Mouse (Mus musculus) cerebellum, adult 11-12 months (tissue): ENCODE results near the gene Acsm5.
"Not testable (repeated sequence)": the region's sequence is repeated elsewhere in the genome, so short reads cannot be mapped to it uniquely, and the experiment has no call there.

Source experiments
- DNase-seq: peaks from one replicate; pipeline ENCODE4 v3.0.0; 2022

Gene Acsm5

DNA sequence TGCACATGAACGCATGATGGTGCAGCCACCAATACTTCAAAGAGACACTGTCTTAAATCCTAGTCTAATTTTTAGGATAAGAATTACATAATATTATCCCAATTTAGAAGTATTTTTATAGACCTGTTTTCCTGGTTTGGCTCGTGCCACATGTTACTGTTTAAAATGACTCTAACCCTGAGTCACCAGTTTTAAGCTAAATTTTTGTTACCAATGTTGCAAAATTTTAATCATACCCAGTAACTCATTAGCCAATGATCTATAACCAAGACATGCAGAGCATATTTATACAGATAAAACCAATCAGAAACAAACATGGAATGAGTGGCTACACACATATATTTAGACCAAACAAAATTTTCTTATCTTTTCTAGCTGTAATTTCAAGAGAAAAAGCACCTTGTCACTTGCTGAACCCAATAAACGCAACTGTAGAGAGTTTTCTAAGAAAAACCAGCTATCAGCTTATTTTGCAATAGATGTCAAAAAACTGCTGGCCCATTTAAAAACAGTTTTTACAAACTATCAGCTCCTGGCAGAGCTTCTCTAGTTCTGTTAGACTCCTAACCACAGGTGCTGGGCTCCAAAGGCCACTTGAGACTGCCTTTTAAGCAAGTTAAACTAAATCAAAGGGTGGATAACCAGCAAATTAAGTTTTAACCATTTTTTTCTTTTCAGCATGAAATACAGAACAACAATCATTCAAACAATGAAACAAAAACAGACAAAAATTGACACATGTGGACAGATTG, 31.4 kb downstream of the Acsm5 start:
- no peak for DNase-seq

DNA sequence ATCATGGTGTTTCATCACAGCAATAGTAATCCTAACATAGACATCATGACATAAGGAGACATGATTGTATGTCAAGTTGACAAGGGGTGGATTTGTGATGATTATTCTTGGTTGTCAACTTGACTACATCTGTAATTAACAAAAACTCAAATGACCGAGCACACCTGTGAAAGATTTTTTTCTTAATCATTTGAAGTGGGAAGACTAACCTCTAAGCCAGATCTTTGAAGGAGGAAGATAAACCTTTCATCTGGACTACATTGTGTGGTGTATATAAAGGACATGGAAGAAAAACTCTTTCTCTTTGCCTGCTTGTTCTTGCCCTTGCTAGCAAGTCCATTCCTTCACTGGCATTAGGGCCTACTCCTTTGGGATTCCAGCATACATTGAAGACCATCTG, 34.8 kb downstream of the Acsm5 start, which contains the start of gene Acsm2:
Gene Acsm2, plus strand, starts transcription at position 301 of the 400 bp plus-strand sequence.
- no peak for DNase-seq

DNA sequence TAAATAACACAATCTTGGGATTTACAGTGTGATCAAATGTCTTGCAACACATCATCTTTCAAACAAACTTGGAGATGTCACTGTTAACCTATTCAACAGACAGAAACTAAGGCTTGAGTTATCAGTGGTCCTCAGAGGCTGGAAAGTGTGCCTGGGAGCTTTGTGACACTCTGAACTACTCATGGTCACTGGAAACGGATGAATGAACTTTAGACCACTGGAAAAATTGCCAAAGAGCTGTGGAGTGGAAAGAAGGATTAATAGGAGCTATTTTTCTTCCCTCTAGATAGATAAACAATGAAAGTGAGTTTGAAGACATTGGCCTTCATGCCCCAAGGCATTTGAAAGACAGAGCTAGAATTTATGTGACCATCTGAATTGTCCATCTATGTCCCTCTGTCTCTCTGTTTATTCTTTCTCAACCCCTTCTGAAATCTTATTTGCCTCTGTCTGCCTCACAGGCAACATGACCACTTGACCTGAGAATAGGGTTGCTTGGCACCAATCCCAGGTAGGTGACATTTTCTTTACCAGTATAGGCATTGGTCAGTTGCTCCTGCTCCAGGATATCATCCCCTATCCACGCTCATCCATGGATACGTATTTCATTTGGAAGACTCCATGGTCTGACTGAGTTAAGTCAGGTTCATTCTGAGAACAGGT, 40.7 kb downstream of the Acsm5 start:
- DNase-seq: no peak

DNA sequence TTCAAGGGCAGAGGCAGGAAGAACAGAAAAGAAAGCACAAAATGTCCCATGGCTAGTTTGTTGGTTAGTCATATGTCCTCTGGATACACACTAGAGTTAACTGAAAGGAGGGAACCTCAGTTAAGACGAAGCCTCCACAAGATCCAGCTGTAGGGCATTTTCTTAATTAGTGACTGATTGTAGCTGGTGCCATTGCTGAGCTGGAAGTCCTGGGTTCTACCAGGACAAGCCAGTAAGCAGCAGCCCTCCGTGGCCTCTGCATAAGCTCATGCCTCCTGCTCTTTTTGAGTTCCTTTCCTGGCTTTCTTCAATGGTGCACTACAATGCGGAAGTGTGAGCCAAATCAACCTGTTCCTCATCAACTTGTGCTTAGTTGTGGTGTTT, 41.2 kb downstream of the Acsm5 start:
- DNase-seq: no peak

DNA sequence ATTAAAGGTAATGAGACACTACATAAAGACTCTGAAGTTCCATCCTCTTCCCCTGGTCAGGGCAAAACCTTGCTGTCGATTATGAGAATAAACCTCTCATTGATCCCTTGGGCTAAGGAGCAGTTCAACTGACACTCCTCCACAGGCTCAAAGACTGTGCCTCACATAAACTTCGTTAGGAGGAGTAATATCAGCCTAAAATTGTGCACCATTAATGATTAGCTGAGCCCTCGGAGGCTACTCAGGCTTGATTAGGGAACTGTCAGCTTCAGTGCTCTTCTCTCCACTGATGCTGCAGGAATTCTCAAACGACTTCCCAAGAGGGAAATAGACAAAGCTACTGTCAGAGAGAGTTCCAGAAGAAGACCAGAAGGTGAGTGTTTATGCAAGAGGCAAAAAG, 42.2 kb downstream of the Acsm5 start:
- no peak for DNase-seq

DNA sequence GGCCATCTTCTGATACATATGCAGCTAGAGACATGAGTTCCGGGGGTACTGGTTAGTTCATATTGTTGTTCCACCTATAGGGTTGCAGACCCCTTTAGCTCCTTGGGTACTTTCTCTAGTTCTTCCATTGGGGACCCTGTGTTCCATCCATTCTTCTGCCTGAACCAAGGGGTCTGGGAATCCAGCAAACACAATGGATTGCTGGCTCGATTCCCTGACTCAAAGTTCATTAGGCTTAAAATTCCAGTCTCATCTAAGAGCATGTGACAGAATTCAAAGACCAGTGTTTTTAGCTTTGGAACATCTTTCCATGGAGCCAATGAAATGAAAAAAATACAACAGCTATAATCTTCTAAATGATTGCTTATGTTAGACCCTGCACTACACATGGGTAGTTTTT, 43.2 kb downstream of the Acsm5 start:
- DNase-seq: not testable (repeated sequence)

DNA sequence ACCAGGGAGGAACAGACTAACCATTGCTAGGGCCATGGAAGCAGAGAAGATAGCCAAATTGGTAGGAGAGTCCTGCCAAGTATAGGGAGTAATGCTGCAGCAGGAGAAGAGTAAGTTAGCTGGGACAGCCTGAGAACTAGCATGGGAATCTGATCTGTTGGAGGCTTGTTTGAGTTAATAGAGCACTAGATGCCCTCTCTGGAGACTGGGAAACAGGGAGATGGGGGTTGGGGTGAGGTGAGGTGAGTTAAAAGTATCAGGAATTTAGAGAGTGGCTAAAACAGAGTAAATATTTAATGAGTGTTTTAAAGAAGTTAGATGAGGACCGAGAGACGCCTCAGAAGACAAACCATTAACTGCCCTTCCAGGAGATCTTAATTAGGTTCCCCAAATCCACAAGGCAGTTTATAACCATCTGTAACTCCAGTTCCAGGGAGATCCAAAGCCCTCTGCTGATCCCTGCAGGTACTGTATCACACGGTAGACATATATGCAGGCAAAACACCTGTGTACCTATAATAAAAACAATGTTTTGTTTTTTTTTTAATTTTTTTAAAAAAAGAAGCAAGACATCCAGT, 75.4 kb downstream of the Acsm5 start:
- no peak for DNase-seq
